Mouse (Mus musculus): ENCODE measurements around the gene Rap2b. TPM values are rescaled to one million over a fixed set of nuclear protein-coding genes. Genes with fewer than 3 reads are reported as not detected.

The Rap2b gene
- 1.6 TPM for polyA plus RNA-seq (2017; shearing (Covaris generic))

GRCm38 (mm10) chr3:61361338-61361737, at the start of gene Rap2b:
Gene Rap2b, plus strand, starts transcription at chr3:61361638.

GRCm38 (mm10) chr3:61365779-61366373, 4.4 kb downstream of the Rap2b start, which contains the start of gene B430305J03Rik:
Gene B430305J03Rik, minus strand, starts transcription at chr3:61365951.

Other genes starting within 250 kb of the Rap2b start
- 1.3 TPM for gene B430305J03Rik, start 4.3 kb downstream of the Rap2b start, polyA plus RNA-seq (2017; shearing (Covaris generic))

All from effector memory CD4-positive, alpha-beta T cell, adult 7 months (primary cell).